Mouse (Mus musculus) liver, embryonic 16.5 days (tissue): Measurements from ENCODE around the gene Hnrnpu. TPM values are rescaled to one million over a fixed set of nuclear protein-coding genes. Genes with fewer than 3 reads are reported as not detected.
"Not testable (repeated sequence)": the region's sequence is repeated elsewhere in the genome, so short reads cannot be mapped to it uniquely, and the experiment has no call there.

Experiments used
- ATAC-seq: fragments of 200-750 bp; cut with Nextera tagmentation; 2 replicates; pipeline ENCODE4 v1.8.0; 2017; ENCODE audit warnings: low read depth, mild to moderate bottlenecking, moderate number of reproducible peaks, moderate library complexity
- H3K27ac ChIP-seq: fragments of 300-500 bp; sonication (generic); 2 replicates; pipeline ENCODE4 v1.5.1; 2014; ENCODE audit warnings: mild to moderate bottlenecking, low read length
- H3K27me3 ChIP-seq: fragments of 300-500 bp; sonication (generic); 2 replicates; pipeline ENCODE4 v1.6.1; 2014; ENCODE audit warnings: low read depth, low read length, mixed read lengths; ENCODE audit not compliant: control insufficient read depth, insufficient read depth
- H3K36me3 ChIP-seq: fragments of 300-500 bp; sonication (generic); 2 replicates; pipeline ENCODE4 v1.6.1; 2014; ENCODE audit warnings: mild to moderate bottlenecking; ENCODE audit not compliant: control insufficient read depth, insufficient read depth
- H3K4me1 ChIP-seq: fragments of 300-500 bp; sonication (generic); 2 replicates; pipeline ENCODE4 v1.6.1; 2014; ENCODE audit warnings: low read depth, low read length, mixed read lengths; ENCODE audit not compliant: control insufficient read depth
- H3K4me2 ChIP-seq: fragments of 300-500 bp; sonication (generic); 2 replicates; pipeline ENCODE4 v1.6.1; 2014; ENCODE audit warnings: low read depth, low read length, mixed read lengths
- H3K4me3 ChIP-seq: fragments of 300-500 bp; sonication (generic); 2 replicates; pipeline ENCODE4 v1.5.1; 2014; ENCODE audit warnings: low read depth, mild to moderate bottlenecking, low read length
- H3K9ac ChIP-seq: fragments of 300-500 bp; sonication (generic); 2 replicates; pipeline ENCODE4 v1.6.1; 2014; ENCODE audit warnings: low read depth, low read length
- H3K9me3 ChIP-seq: fragments of 300-500 bp; sonication (generic); replicated peaks from 2 replicates; pipeline ENCODE4 v1.6.1; 2016; ENCODE audit warnings: low read length; ENCODE audit not compliant: control insufficient read depth
- WGBS: fragments of 180-500 bp; shearing (Covaris S2); extraction: QIAGEN DNeasy Blood & Tissue Kit; methylation state at CpG from one replicate; pipeline ENCODE4 v1.1.7; 2014; ENCODE audit not compliant: insufficient replicate concordance; 5-methylcytosine and 5-hydroxymethylcytosine counted together
- polyA plus RNA-seq: library from polyadenylated mRNA; unstranded; fragments of >200 nt; fragmentation: Nextera tagmentation; extraction: Ambion mirVana; gene quantifications from 2 replicates; pipeline ENCODE4 v1.2.1, GENCODE M21; 2015

The Hnrnpu gene
- polyA plus RNA-seq, 1 experiment from 2014 or later: 103 TPM

DNA sequence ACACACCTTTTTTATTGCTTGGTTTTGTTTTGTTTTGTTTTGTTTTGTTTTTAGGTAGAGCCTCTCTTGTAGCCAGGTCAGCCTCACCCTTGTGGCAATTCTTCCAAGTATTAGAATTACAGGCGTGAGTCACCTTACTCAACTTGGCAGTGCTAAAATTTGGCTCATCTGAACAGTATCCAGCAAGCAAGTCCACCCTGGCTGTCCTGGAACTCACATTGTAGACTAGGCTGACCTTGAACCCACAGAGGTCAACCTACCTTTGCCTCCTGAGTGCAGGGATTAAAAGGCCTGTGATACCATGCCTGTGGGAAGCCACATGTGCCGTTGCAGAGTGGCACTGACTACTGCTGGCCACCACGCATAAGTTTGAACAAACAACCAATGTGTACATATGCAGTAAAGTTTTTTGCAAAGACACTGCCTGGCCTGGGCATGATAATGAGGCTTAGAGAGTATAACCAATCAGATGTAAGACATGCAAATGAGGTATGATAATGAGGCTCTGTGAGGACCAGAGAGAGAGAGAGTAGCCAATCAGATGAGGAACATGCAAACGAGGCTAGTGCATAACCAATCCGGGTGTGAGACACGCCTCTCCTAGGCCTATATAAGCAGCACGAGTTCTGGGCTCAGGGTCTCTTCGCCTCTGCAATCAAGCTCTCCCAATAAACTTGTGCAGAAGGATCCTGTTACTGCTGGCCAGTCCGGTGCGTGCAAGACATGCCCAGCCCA is 6.6 kb upstream of the Hnrnpu start:
- not testable (repeated sequence) for H3K36me3 ChIP-seq, H3K9ac ChIP-seq, H3K27me3 ChIP-seq, H3K4me3 ChIP-seq, ATAC-seq, H3K27ac ChIP-seq, H3K9me3 ChIP-seq, H3K4me2 ChIP-seq, H3K4me1 ChIP-seq
- 82% methylated on average over 10 of the region's 10 CpGs for WGBS

DNA sequence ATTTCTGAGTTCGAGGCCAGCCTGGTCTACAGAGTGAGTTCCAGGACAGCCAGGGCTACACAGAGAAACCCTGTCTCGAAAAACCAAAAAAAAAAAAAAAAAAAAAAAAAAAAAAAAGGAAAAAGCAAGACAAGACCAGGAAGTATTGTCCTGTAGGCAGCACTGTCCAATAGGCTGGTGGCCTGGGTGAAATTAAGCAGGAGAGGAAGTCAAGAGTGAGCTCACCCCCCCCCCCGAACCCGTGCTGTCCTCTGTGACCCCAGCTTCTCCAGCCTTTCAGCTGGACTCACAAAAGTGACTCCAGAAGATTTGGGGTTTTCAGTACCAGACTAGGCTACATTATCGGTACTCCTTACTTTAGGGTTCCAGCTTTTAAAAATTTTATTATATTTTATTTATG is 5.0 kb upstream of the Hnrnpu start:
- WGBS: 53% methylated on average over 4 of the region's 5 CpGs
- no peak overlapping the region for H3K27ac ChIP-seq
- H3K9ac ChIP-seq: no peak overlapping the region
- no peak overlapping the region for H3K4me2 ChIP-seq
- H3K4me1 ChIP-seq: peaks cover 4% of the 10 kb centered on the region
- H3K4me3 ChIP-seq: no peak overlapping the region
- no peak for ATAC-seq
- no peaks in the 10 kb centered on the region for H3K36me3 ChIP-seq
- no peaks in the 10 kb centered on the region for H3K9me3 ChIP-seq
- H3K27me3 ChIP-seq: no peaks in the 10 kb centered on the region

DNA sequence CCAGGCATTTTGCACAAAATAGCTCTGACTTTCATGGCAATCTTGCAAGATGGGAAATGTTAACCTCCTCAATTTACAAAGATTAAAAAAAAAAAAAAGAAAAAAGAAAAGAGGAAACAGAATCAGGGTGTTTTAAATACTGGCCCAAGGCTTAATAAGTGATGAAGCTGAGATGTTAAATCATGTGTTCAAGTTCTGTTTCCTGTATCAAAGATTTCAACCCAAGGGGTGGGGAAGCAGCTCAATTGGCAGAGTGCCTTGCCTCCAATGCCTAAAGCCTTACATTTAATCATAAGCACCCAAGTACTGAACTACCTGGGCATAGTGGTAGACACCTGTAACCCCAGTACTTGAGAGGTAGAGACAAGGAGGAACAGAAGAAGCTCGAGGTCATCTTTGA is 4.5 kb upstream of the Hnrnpu start:
- Histone ChIP-seq H3K36me3 (no peaks in the 10 kb centered on the region), H3K4me1 (peaks cover 4% of the 10 kb centered on the region), H3K27ac (no peak overlapping the region), H3K4me3 (no peak overlapping the region), H3K27me3 (no peaks in the 10 kb centered on the region), H3K9ac (no peak overlapping the region), H3K4me2 (no peak overlapping the region), H3K9me3 (no peaks in the 10 kb centered on the region)
- WGBS: 36% methylated on average over 1 of the region's 1 CpGs
- ATAC-seq: no peak

DNA sequence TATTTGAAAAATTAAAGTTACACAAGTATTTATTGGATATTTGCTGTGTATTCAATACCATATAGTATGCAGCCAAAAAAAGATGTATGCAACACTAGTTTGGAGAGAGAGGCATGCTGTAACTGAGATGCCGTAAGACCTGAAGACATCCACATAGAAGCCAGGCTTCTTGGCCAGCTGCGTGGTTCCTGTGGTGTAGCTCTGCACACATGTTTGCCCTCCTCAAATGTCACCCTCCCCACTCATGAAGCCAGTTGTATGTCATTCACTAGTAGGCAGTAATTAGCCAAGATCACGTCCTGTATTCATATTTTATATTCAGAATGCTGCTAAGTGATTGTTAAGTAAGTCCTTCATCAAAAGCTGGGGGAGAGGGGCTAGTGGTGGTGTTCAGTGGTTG is 3.8 kb upstream of the Hnrnpu start:
- no peaks in the 10 kb centered on the region for H3K9me3 ChIP-seq
- WGBS: 77% methylated on average over 3 of the region's 3 CpGs

DNA sequence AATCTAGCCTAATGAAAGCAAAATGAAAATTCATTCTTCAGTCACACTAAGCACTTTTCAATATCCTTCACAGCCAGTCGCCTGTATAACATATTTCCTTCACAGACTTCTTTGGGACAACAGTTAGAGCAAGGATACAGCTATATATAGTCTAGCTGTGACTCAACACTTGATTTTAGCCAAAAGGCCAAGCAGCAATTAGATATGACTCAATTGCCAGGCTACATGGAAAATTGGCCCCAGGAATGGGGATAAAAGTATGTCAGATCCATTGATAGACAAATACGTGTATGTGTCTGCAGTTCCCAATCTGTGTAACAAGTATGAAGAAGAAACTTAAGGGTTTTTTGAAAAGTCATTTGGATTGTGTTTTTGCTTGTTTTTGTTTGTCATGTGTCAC is 2.6 kb upstream of the Hnrnpu start:
- no peak overlapping the region for H3K27ac ChIP-seq
- no peaks in the 10 kb centered on the region; the same call in 1 of the 2 replicates for H3K36me3 ChIP-seq
- H3K4me1 ChIP-seq: peaks cover 4% of the 10 kb centered on the region
- no peak overlapping the region for H3K4me3 ChIP-seq
- no peak overlapping the region for H3K4me2 ChIP-seq
- no peak for ATAC-seq
- H3K9me3 ChIP-seq: no peaks in the 10 kb centered on the region
- no peaks in the 10 kb centered on the region for H3K27me3 ChIP-seq
- 77% methylated on average over 2 of the region's 2 CpGs for WGBS
- H3K9ac ChIP-seq: no peak overlapping the region

More for the DNA sequence above, 3.8 kb upstream of the Hnrnpu start:
- Histone ChIP-seq H3K9ac (no peak overlapping the region), H3K4me2 (no peak overlapping the region), H3K36me3 (no peaks in the 10 kb centered on the region), H3K4me3 (no peak overlapping the region), H3K27ac (no peak overlapping the region), H3K27me3 (no peaks in the 10 kb centered on the region), H3K4me1 (peaks cover 4% of the 10 kb centered on the region)
- no peak for ATAC-seq

DNA sequence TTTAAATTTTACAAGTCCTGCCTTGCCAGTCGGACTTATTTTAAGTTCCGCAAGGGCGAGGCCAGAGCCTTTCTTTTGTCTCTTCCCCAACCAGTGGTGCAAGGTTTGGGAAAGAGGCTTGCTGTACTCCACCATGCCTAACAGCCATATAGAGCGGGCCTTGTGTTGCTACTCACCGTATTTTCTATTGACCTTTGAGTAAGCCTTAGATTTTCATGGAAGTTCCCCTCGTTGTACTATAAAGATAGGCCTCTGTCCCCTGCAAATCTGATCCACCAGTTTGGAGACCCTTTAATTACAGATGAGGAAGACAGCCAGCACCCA is 683 bp upstream of the Hnrnpu start:
- Histone ChIP-seq H3K27ac (peak overlapping the region; percentile 99), H3K4me2 (peak overlapping the region; percentile 71), H3K9me3 (no peaks in the 10 kb centered on the region), H3K27me3 (no peaks in the 10 kb centered on the region), H3K4me3 (peak overlapping the region; percentile 98), H3K36me3 (peaks cover 14% of the 10 kb centered on the region), H3K4me1 (peaks cover 12% of the 10 kb centered on the region), H3K9ac (peak overlapping the region; percentile 99)
- WGBS: 7% methylated on average over 6 of the region's 6 CpGs
- ATAC-seq: no peak

DNA sequence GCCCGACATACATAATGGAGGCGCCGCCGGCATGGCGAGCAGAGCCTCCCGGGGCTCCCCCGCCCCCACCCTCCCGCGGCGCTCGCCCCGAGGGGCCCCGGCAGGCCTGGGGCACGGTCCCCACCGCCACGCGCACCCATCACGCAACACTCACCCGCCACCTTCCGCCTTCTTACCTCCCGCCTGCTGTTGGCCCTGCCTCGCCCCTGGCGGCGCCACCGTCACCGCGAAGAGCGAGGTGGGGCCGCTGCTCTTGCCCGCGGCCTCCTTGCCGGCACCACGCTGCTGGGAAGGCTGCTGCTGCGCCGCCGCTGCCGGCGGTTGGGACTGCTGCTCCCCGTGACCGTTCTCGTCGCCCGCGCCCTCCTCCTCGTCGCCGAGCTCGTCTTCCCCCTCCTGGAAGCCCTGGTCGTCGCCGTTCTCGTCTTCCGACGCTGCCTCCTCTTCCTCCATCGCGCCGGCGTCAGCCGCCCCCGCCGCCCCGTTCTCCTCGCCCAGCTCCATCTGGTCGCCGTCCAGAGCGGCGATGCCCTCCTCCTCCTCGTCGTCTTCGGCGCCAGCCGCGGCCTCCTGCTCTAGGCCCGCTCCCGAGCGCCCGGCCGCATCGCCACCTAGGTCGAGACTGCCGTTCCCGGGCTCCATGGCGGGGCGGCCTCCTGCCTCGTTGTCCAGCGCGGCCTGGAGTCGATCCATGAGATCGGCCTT is 668 bp downstream of the Hnrnpu start:
- peak overlapping the region; percentile 98 for H3K4me3 ChIP-seq
- H3K4me1 ChIP-seq: peaks cover 20% of the 10 kb centered on the region
- peak overlapping the region; percentile 99 for H3K9ac ChIP-seq
- peak overlapping the region; percentile 78 for H3K4me2 ChIP-seq
- H3K27me3 ChIP-seq: no peaks in the 10 kb centered on the region
- H3K27ac ChIP-seq: peak overlapping the region; percentile 99
- peak; percentile 43 for ATAC-seq
- WGBS: under 1% methylated on average over 85 of the region's 89 CpGs
- peaks cover 28% of the 10 kb centered on the region for H3K36me3 ChIP-seq
- no peaks in the 10 kb centered on the region for H3K9me3 ChIP-seq

DNA sequence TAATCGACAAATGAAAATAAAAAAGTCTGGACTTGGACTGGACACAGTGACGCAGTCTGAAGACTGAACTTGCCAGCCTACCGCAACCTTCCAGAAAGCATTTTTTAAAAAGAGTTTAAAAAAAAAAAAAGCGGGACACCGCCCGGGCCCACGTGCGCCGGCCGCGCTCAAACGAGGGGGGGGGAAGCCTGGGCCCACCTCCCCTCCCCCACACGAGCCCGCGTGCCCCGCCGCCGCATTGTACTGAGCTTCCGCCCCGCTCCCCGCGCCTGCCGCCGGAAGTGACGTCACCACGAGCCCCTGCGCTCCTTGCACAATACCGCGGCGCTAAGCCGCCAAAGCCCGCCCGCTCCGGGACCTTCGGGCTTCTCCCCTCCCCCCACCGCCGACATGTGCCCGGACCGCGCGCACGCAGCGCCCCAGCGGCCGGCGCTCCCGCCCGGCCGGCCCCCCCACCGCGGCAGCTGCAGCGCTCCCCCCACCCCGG is 1.3 kb downstream of the Hnrnpu start:
- peaks cover 33% of the 10 kb centered on the region for H3K36me3 ChIP-seq
- H3K4me3 ChIP-seq: peak overlapping the region; percentile 98
- peak overlapping the region; percentile 78 for H3K4me2 ChIP-seq
- no peaks in the 10 kb centered on the region for H3K9me3 ChIP-seq
- peaks cover 22% of the 10 kb centered on the region for H3K4me1 ChIP-seq
- peak; percentile 80 for ATAC-seq
- under 1% methylated on average over 52 of the region's 53 CpGs for WGBS
- H3K9ac ChIP-seq: peak overlapping the region; percentile 99
- no peaks in the 10 kb centered on the region for H3K27me3 ChIP-seq
- peak overlapping the region; percentile 99 for H3K27ac ChIP-seq

DNA sequence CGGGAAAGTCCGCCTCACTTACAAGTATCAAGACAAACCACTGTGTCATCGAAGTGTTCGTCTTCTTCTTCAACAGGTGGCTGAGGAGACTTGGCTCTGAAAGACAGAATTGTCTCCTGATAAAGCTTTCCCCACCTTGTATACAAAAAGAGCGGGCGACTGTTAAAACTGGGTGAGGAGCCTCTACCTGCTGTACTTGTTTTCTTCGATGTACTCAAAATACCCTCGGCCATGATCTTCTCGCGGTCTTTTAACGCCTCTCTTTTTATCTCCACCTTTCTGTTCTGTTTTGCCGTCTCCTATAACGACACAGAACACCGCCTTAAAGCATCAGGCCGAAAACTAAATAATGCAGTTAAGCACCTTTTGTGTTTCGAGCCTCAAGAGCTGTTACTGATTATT is 1.7 kb downstream of the Hnrnpu start:
- Histone ChIP-seq H3K4me1 (peaks cover 27% of the 10 kb centered on the region), H3K9me3 (no peaks in the 10 kb centered on the region), H3K27me3 (no peaks in the 10 kb centered on the region), H3K4me3 (peak overlapping the region; percentile 98), H3K27ac (peak overlapping the region; percentile 99), H3K4me2 (peak overlapping the region; percentile 78), H3K36me3 (peaks cover 38% of the 10 kb centered on the region), H3K9ac (peak overlapping the region; percentile 99)
- ATAC-seq: no peak
- WGBS: under 1% methylated on average over 16 of the region's 16 CpGs
